Mouse (Mus musculus) midbrain, embryonic 16.5 days (tissue): ENCODE data around the gene Acsm4. TPM values are rescaled to one million over a fixed set of nuclear protein-coding genes. Genes with fewer than 3 reads are reported as not detected.
"Not testable (repeated sequence)": the region's sequence is repeated elsewhere in the genome, so short reads cannot be mapped to it uniquely, and the experiment has no call there.

Experiments used
- ATAC-seq: fragments of 200-750 bp; cut with Nextera tagmentation; 2 replicates; pipeline ENCODE4 v1.8.0; 2017; ENCODE audit warnings: moderate TSS enrichment
- H3K27ac ChIP-seq: fragments of 300-500 bp; sonication (generic); 2 replicates; pipeline ENCODE4 v1.5.1; 2014; ENCODE audit warnings: mild to moderate bottlenecking, low read length, mixed read lengths
- H3K27me3 ChIP-seq: fragments of 300-500 bp; sonication (generic); 2 replicates; pipeline ENCODE4 v1.6.1; 2014; ENCODE audit warnings: low read depth, low read length, mixed read lengths; ENCODE audit not compliant: control insufficient read depth, insufficient read depth
- H3K36me3 ChIP-seq: fragments of 300-500 bp; sonication (generic); 2 replicates; pipeline ENCODE4 v1.6.1; 2014; ENCODE audit warnings: mild to moderate bottlenecking, low read length, moderate library complexity, mixed read lengths; ENCODE audit not compliant: control insufficient read depth, insufficient read depth
- H3K4me1 ChIP-seq: fragments of 300-500 bp; sonication (generic); 2 replicates; pipeline ENCODE4 v1.6.1; 2014; ENCODE audit warnings: mild to moderate bottlenecking, low read length, mixed read lengths; ENCODE audit not compliant: control insufficient read depth, insufficient read depth
- H3K4me2 ChIP-seq: fragments of 300-500 bp; sonication (generic); 2 replicates; pipeline ENCODE4 v1.6.1; 2014; ENCODE audit warnings: mild to moderate bottlenecking, low read length, mixed read lengths
- H3K4me3 ChIP-seq: fragments of 300-500 bp; sonication (generic); 2 replicates; pipeline ENCODE4 v1.5.1; 2014; ENCODE audit warnings: low read depth, mild to moderate bottlenecking, low read length, moderate library complexity, mixed read lengths
- H3K9ac ChIP-seq: fragments of 300-500 bp; sonication (generic); 2 replicates; pipeline ENCODE4 v1.6.1; 2014; ENCODE audit warnings: low read depth, low read length, mixed read lengths
- H3K9me3 ChIP-seq: fragments of 300-500 bp; sonication (generic); replicated peaks from 2 replicates; pipeline ENCODE4 v1.6.1; 2014; ENCODE audit warnings: mild to moderate bottlenecking, low read length, mixed read lengths; ENCODE audit not compliant: control insufficient read depth, poor library complexity, severe bottlenecking
- WGBS: fragments of 180-500 bp; shearing (Covaris S2); extraction: QIAGEN DNeasy Blood & Tissue Kit; methylation state at CpG from one replicate; pipeline ENCODE4 v1.1.7; 2014; 5-methylcytosine and 5-hydroxymethylcytosine counted together
- polyA plus RNA-seq: library from polyadenylated mRNA; unstranded; fragments of >200 nt; fragmentation: Nextera tagmentation; extraction: Ambion mirVana; gene quantifications from 2 replicates; pipeline ENCODE4 v1.2.1, GENCODE M21; 2015

Gene Acsm4
- polyA plus RNA-seq, 1 experiment from 2014 or later: not detected

- no peak overlapping the region for H3K4me3 ChIP-seq
- peaks cover 2% of the 10 kb centered on the region; the same call in 1 of the 2 replicates for H3K4me1 ChIP-seq
- no peak for ATAC-seq
- WGBS: 94% methylated on average over 7 of the region's 7 CpGs
- peaks cover 28% of the 10 kb centered on the region for H3K36me3 ChIP-seq
- H3K9me3 ChIP-seq: no peaks in the 10 kb centered on the region
- H3K4me2 ChIP-seq: no peak overlapping the region
- no peak overlapping the region for H3K9ac ChIP-seq
- no peaks in the 10 kb centered on the region for H3K27me3 ChIP-seq
- no peak overlapping the region for H3K27ac ChIP-seq
These were observed 24.3 kb downstream of the Acsm4 start for GRCm38 (mm10) chr7:119714111-119714510.

DNA sequence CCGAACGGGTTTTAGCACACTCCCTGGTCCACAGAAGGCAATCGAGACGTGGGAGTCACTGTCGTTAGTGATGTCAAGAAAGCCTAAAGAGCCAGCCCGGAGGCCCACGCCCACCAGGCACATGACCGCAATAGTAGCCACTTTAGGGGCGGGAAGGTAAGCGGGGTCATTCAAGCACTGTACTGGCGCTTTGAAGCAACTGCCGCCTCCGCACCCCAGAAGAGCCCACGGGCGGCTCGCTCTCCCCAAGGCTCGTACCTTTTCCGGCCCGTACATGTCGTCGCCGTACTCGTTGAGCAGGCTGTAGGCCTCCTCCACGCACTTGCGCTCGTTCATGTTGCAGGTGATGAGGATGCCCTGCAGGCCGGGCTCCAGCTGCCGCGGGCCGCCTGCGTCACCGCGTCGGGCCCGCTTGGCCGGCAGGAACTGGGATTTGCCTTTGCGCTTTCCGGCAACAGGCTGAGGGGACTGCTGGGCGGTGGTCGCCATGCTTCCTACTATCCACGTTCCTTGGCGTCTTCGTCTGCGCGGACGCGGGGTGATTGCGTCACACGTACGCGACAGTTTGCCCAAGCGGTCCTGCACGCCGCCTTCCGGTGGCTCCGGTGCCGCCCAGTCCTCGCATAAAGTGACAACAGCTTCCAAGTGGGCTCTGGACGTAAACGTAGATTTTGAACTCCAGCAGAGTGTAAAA is 30.6 kb downstream of the Acsm4 start, which contains the start of gene Thumpd1:
Thumpd1 (minus strand) TSS at position 546 of the 694 bp plus-strand sequence.
- peaks cover 2% of the 10 kb centered on the region; the same call in 1 of the 2 replicates for H3K27me3 ChIP-seq
- H3K36me3 ChIP-seq: peaks cover 21% of the 10 kb centered on the region
- H3K4me2 ChIP-seq: peak within 1 kb of the TSS; percentile 92
- peak within 1 kb of the TSS; percentile 80 for H3K27ac ChIP-seq
- peak within 1 kb of the TSS; percentile 93 for H3K9ac ChIP-seq
- under 1% methylated on average over 60 of the region's 60 CpGs for WGBS
- peaks cover 12% of the 10 kb centered on the region for H3K4me1 ChIP-seq
- ATAC-seq: peak; percentile 97
- no peaks in the 10 kb centered on the region for H3K9me3 ChIP-seq
- H3K4me3 ChIP-seq: peak within 1 kb of the TSS; percentile 96

- peaks cover 12% of the 10 kb centered on the region for H3K4me1 ChIP-seq
- H3K4me3 ChIP-seq: peak overlapping the region; percentile 96
- WGBS: 11% methylated on average over 8 of the region's 8 CpGs
- H3K27me3 ChIP-seq: peaks cover 2% of the 10 kb centered on the region; the same call in 1 of the 2 replicates
- peak overlapping the region; percentile 92 for H3K4me2 ChIP-seq
- H3K27ac ChIP-seq: peak overlapping the region; percentile 80
- H3K9ac ChIP-seq: peak overlapping the region; percentile 93
- ATAC-seq: peak; percentile 72
- no peaks in the 10 kb centered on the region for H3K9me3 ChIP-seq
- H3K36me3 ChIP-seq: peaks cover 17% of the 10 kb centered on the region
These were observed 31.1 kb downstream of the Acsm4 start for GRCm38 (mm10) chr7:119720947-119721310.

GRCm38 (mm10) chr7:119727621-119728020 is 37.8 kb downstream of the Acsm4 start:
- Histone ChIP-seq H3K36me3 (no peaks in the 10 kb centered on the region), H3K27ac (no peak overlapping the region), H3K27me3 (peaks cover under 1% of the 10 kb centered on the region; the same call in 1 of the 2 replicates), H3K4me2 (no peak overlapping the region), H3K4me3 (no peak overlapping the region), H3K9ac (no peak overlapping the region), H3K9me3 (no peaks in the 10 kb centered on the region), H3K4me1 (no peaks in the 10 kb centered on the region)
- 91% methylated on average over 2 of the region's 2 CpGs for WGBS
- ATAC-seq: no peak

GRCm38 (mm10) chr7:119731262-119731661 is 41.4 kb downstream of the Acsm4 start:
- not testable (repeated sequence) for H3K27ac ChIP-seq, H3K4me3 ChIP-seq, ATAC-seq, H3K9me3 ChIP-seq, H3K4me1 ChIP-seq, H3K36me3 ChIP-seq, H3K4me2 ChIP-seq, H3K9ac ChIP-seq, H3K27me3 ChIP-seq
- 84% methylated on average over 4 of the region's 4 CpGs for WGBS

- Histone ChIP-seq H3K9me3 (no peaks in the 10 kb centered on the region), H3K27me3 (no peaks in the 10 kb centered on the region), H3K27ac (no peak overlapping the region), H3K4me1 (no peaks in the 10 kb centered on the region), H3K4me3 (no peak overlapping the region), H3K9ac (no peak overlapping the region), H3K4me2 (no peak overlapping the region), H3K36me3 (no peaks in the 10 kb centered on the region)
- 84% methylated on average over 2 of the region's 2 CpGs for WGBS
- ATAC-seq: no peak
These were observed 49.1 kb downstream of the Acsm4 start for GRCm38 (mm10) chr7:119738877-119739276.

GRCm38 (mm10) chr7:119739798-119740468 is 50.1 kb downstream of the Acsm4 start:
- Histone ChIP-seq H3K9ac (peak overlapping the region; percentile 46; the same call in 1 of the 2 replicates), H3K4me3 (peak overlapping the region; percentile 37), H3K4me2 (peak overlapping the region; percentile 48)
- not testable (repeated sequence) for H3K9me3 ChIP-seq, H3K27ac ChIP-seq, H3K4me1 ChIP-seq, H3K27me3 ChIP-seq, H3K36me3 ChIP-seq
- 2% methylated on average over 24 of the region's 44 CpGs for WGBS
- ATAC-seq: peak; percentile 79

GRCm38 (mm10) chr7:119744321-119744720 is 54.5 kb downstream of the Acsm4 start:
- Histone ChIP-seq H3K27me3 (no peaks in the 10 kb centered on the region), H3K9ac (0 out of 2 replicates have a peak overlapping the region, but pooled peaks have one; percentile 15), H3K4me3 (no peak overlapping the region), H3K4me2 (peak overlapping the region; percentile 38), H3K4me1 (no peaks in the 10 kb centered on the region), H3K9me3 (no peaks in the 10 kb centered on the region), H3K36me3 (no peaks in the 10 kb centered on the region), H3K27ac (no peak overlapping the region)
- no peak for ATAC-seq
- WGBS: 7% methylated on average over 34 of the region's 34 CpGs

DNA sequence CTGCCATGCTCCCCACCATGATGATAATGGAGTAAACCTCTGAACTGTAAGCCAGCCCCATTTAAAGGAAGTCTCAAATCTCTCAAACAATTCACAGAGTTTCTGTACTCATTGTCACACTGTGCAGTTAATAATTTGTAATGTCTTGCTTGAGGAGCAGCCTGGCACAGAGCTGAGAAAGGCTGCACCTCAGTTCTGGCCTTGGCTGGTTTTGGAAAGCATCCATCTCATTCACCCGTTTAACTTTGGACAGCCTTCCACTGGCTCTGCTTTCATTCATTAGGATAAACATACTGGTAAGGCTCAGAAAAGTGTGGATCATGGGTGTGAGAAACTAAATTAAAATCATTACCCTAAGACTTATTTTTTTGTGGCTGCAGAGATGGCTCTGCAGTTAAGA is 56.0 kb downstream of the Acsm4 start:
- 82% methylated on average over 1 of the region's 1 CpGs for WGBS
- no peaks in the 10 kb centered on the region for H3K9me3 ChIP-seq
- H3K4me1 ChIP-seq: no peaks in the 10 kb centered on the region
- no peak overlapping the region for H3K27ac ChIP-seq
- no peak for ATAC-seq
- H3K9ac ChIP-seq: no peak overlapping the region
- no peaks in the 10 kb centered on the region for H3K27me3 ChIP-seq
- no peaks in the 10 kb centered on the region for H3K36me3 ChIP-seq
- H3K4me3 ChIP-seq: no peak overlapping the region
- no peak overlapping the region for H3K4me2 ChIP-seq
